Mouse (Mus musculus) kidney, adult 2 months (tissue): ENCODE data around the gene C8g. TPM values are rescaled to one million over a fixed set of nuclear protein-coding genes. Genes with fewer than 3 reads are reported as not detected.

Experiments used
- DNase-seq: peaks from one replicate; pipeline ENCODE4 v3.0.0; 2021
- H3K27ac ChIP-seq: fragments of 200-500 bp; 2 replicates; pipeline ENCODE4 v1.5.1; 2012; ENCODE audit warnings: low read depth, low read length, control low read depth, inconsistent platforms; ENCODE audit not compliant: insufficient read depth
- H3K27me3 ChIP-seq: fragments of 200-500 bp; replicated peaks from 2 replicates; pipeline ENCODE4 v1.6.1; 2012; ENCODE audit warnings: mild to moderate bottlenecking, moderate library complexity, low read length, inconsistent platforms; ENCODE audit not compliant: control insufficient read depth, insufficient read depth
- H3K36me3 ChIP-seq: fragments of 200-500 bp; 2 replicates; pipeline ENCODE4 v1.6.1; 2012; ENCODE audit warnings: mild to moderate bottlenecking, moderate library complexity, low read length, inconsistent platforms; ENCODE audit not compliant: control insufficient read depth, insufficient read depth
- H3K4me1 ChIP-seq: fragments of 200-500 bp; 2 replicates; pipeline ENCODE4 v1.6.1; 2011; ENCODE audit warnings: low read length; ENCODE audit not compliant: control insufficient read depth, insufficient read depth
- H3K4me3 ChIP-seq: fragments of 200-500 bp; 2 replicates; pipeline ENCODE4 v1.5.1; 2011; ENCODE audit warnings: mild to moderate bottlenecking, low read depth, low read length, control low read depth; ENCODE audit not compliant: insufficient read depth
- CTCF ChIP-seq: fragments of 200-500 bp; conservative IDR thresholded peaks from 2 replicates; pipeline ENCODE4 v1.5.1; 2011; ENCODE audit warnings: low read depth, mild to moderate bottlenecking, control low read depth, low read length, moderate library complexity, mixed read lengths; ENCODE audit not compliant: insufficient read depth, insufficient read length
- POLR2A ChIP-seq: fragments of 200-500 bp; IDR thresholded peaks from one replicate; pipeline ENCODE4 v1.6.1; 2011; ENCODE audit warnings: low read depth, low read length, control low read depth
- WGBS: fragments of 180-500 bp; shearing (Covaris S2); methylation state at CpG from one replicate; pipeline ENCODE4 v1.1.7; 2018; 5-methylcytosine and 5-hydroxymethylcytosine counted together
- polyA plus RNA-seq: library from polyadenylated mRNA; depleted of rRNA; stranded (reverse); fragments of >200 nt; gene quantifications from 2 replicates; pipeline ENCODE4 v1.2.3, GENCODE M21; 2012

Gene C8g
- polyA plus RNA-seq, 1 experiment: 20.6 TPM

GRCm38 (mm10) chr2:25541644-25542367 lies 40.3 kb upstream of the C8g start:
- no peak for TF ChIP-seq CTCF
- TF ChIP-seq POLR2A: no peak
- H3K4me1 ChIP-seq: peaks cover 22% of the 10 kb centered on the region
- DNase-seq: peak; percentile 24
- WGBS: 48% methylated on average over 10 of the region's 10 CpGs
- no peaks in the 10 kb centered on the region for H3K27me3 ChIP-seq
- H3K27ac ChIP-seq: peak overlapping the region; percentile 58
- H3K36me3 ChIP-seq: no peaks in the 10 kb centered on the region
- no peak overlapping the region for H3K4me3 ChIP-seq

- WGBS: 40% methylated on average over 4 of the region's 4 CpGs
- peaks cover 22% of the 10 kb centered on the region for H3K4me1 ChIP-seq
- no peak overlapping the region for H3K4me3 ChIP-seq
- peak overlapping the region; percentile 54 for H3K27ac ChIP-seq
- H3K27me3 ChIP-seq: no peaks in the 10 kb centered on the region
- TF ChIP-seq CTCF: no peak
- no peak for TF ChIP-seq POLR2A
- peak; percentile 71 for DNase-seq
- no peaks in the 10 kb centered on the region; the same call in 1 of the 2 replicates for H3K36me3 ChIP-seq
Observed at GRCm38 (mm10) chr2:25540541-25540948, 39.0 kb upstream of the C8g start.

GRCm38 (mm10) chr2:25536531-25536930 lies 35.0 kb upstream of the C8g start:
- Histone ChIP-seq H3K27ac (no peak overlapping the region), H3K4me3 (no peak overlapping the region), H3K36me3 (no peaks in the 10 kb centered on the region; the same call in 1 of the 2 replicates), H3K27me3 (no peaks in the 10 kb centered on the region), H3K4me1 (peaks cover 20% of the 10 kb centered on the region)
- 83% methylated on average over 8 of the region's 8 CpGs for WGBS
- no peak for DNase-seq
- TF ChIP-seq CTCF (no peak), POLR2A (no peak)

- no peak for DNase-seq
- H3K4me1 ChIP-seq: peaks cover 10% of the 10 kb centered on the region
- no peaks in the 10 kb centered on the region; the same call in 1 of the 2 replicates for H3K36me3 ChIP-seq
- H3K27me3 ChIP-seq: no peaks in the 10 kb centered on the region
- no peak overlapping the region for H3K4me3 ChIP-seq
- WGBS: 91% methylated on average over 2 of the region's 2 CpGs
- peak overlapping the region; percentile 61 for H3K27ac ChIP-seq
- TF ChIP-seq CTCF (no peak), POLR2A (no peak)
Observed at GRCm38 (mm10) chr2:25534866-25535182, 33.3 kb upstream of the C8g start.

GRCm38 (mm10) chr2:25534178-25534865 lies 32.8 kb upstream of the C8g start:
- H3K27ac ChIP-seq: peak overlapping the region; percentile 61
- WGBS: 34% methylated on average over 3 of the region's 3 CpGs

GRCm38 (mm10) chr2:25533707-25534106 lies 32.2 kb upstream of the C8g start:
- H3K27me3 ChIP-seq: no peaks in the 10 kb centered on the region
- H3K27ac ChIP-seq: peak overlapping the region; percentile 49; the same call in 1 of the 2 replicates
- WGBS: 89% methylated on average over 2 of the region's 2 CpGs
- no peaks in the 10 kb centered on the region; the same call in 1 of the 2 replicates for H3K36me3 ChIP-seq
- peaks cover 9% of the 10 kb centered on the region for H3K4me1 ChIP-seq
- no peak for DNase-seq
- TF ChIP-seq POLR2A (no peak), CTCF (no peak)
- H3K4me3 ChIP-seq: no peak overlapping the region

More at GRCm38 (mm10) chr2:25534178-25534865, 32.8 kb upstream of the C8g start:
- Histone ChIP-seq H3K36me3 (no peaks in the 10 kb centered on the region; the same call in 1 of the 2 replicates), H3K27me3 (no peaks in the 10 kb centered on the region), H3K4me3 (no peak overlapping the region), H3K4me1 (peaks cover 9% of the 10 kb centered on the region)
- peak; percentile 92 for DNase-seq
- TF ChIP-seq CTCF: no peak
- no peak for TF ChIP-seq POLR2A
